Mouse (Mus musculus) ES-Bruce4 (cell line): Measurements from ENCODE around the gene Leng1.

Experiments used
- CTCF ChIP-seq: IDR thresholded peaks from one replicate; pipeline ENCODE4 v1.8.1; 2011; ENCODE audit warnings: low read depth, low read length
- EP300 ChIP-seq: IDR thresholded peaks from 2 replicates; pipeline ENCODE4 v1.6.1; 2011; ENCODE audit warnings: low read depth, low read length; ENCODE audit not compliant: insufficient read depth
- POLR2A ChIP-seq: IDR thresholded peaks from one replicate; pipeline ENCODE4 v1.8.1; 2011; ENCODE audit warnings: low read length; ENCODE audit not compliant: insufficient read depth

GRCm38 (mm10) chr7:3664524-3665214, 971 bp downstream of the Leng1 start:
- TF ChIP-seq POLR2A (no peak), CTCF (no peak), EP300 (no peak)
